Mouse (Mus musculus) urinary bladder, postnatal 4 days (tissue): ENCODE results near the gene Irak3.
A peak's percentile ranks its signal among the peaks of the same experiment; 100 is the strongest.

Source experiments
- DNase-seq, 2 experiments: peaks; one replicate each; pipeline ENCODE4 v3.0.0; 2021 to 2022; ENCODE audit warnings: low spot score in 2 of 2

Irak3 gene

GRCm38 (mm10) chr10:120204591-120205210, 2.8 kb upstream of the Irak3 start:
- DNase-seq, result no peak

- DNase-seq, result no peak
These were observed 729 bp upstream of the Irak3 start for GRCm38 (mm10) chr10:120202467-120203250.

- peak; percentile 56 to 80 for DNase-seq
These were observed 604 bp downstream of the Irak3 start, which contains the start of gene Tmbim4 for GRCm38 (mm10) chr10:120201131-120201921. Gene Tmbim4, plus strand, starts transcription at chr10:120201590.

- DNase-seq, result no peak
These were observed 4.7 kb downstream of the Irak3 start for GRCm38 (mm10) chr10:120197061-120197835.

GRCm38 (mm10) chr10:120193255-120193654, 8.7 kb downstream of the Irak3 start:
- DNase-seq, result no peak

- no peak for DNase-seq
These were observed 9.7 kb downstream of the Irak3 start for GRCm38 (mm10) chr10:120192278-120192677.

- no peak for DNase-seq
These were observed 10.8 kb downstream of the Irak3 start for GRCm38 (mm10) chr10:120191165-120191564.

- no peak for DNase-seq
These were observed 12.1 kb downstream of the Irak3 start for GRCm38 (mm10) chr10:120189782-120190181.

GRCm38 (mm10) chr10:120189276-120189675, 12.7 kb downstream of the Irak3 start:
- no peak for DNase-seq

- no peak for DNase-seq
These were observed 13.4 kb downstream of the Irak3 start for GRCm38 (mm10) chr10:120188513-120188912.

GRCm38 (mm10) chr10:120183342-120183741, 18.6 kb downstream of the Irak3 start:
- no peak for DNase-seq

- DNase-seq, result no peak
These were observed 19.0 kb downstream of the Irak3 start for GRCm38 (mm10) chr10:120182887-120183286.

- no peak for DNase-seq
These were observed 27.7 kb downstream of the Irak3 start for GRCm38 (mm10) chr10:120174192-120174705.

- DNase-seq, result no peak
These were observed 30.6 kb downstream of the Irak3 start for GRCm38 (mm10) chr10:120171340-120171739.

GRCm38 (mm10) chr10:120170277-120170676, 31.7 kb downstream of the Irak3 start:
- DNase-seq, result no peak

- no peak for DNase-seq
These were observed 32.1 kb downstream of the Irak3 start for GRCm38 (mm10) chr10:120169841-120170240.

- DNase-seq, result no peak
These were observed 32.9 kb downstream of the Irak3 start for GRCm38 (mm10) chr10:120169064-120169463.

GRCm38 (mm10) chr10:120168070-120168469, 33.9 kb downstream of the Irak3 start:
- DNase-seq, result no peak

GRCm38 (mm10) chr10:120165793-120166503, 36.0 kb downstream of the Irak3 start:
- DNase-seq, result no peak

- no peak for DNase-seq
These were observed 36.8 kb downstream of the Irak3 start for GRCm38 (mm10) chr10:120164931-120165792.
